In the genomic region with DNA sequence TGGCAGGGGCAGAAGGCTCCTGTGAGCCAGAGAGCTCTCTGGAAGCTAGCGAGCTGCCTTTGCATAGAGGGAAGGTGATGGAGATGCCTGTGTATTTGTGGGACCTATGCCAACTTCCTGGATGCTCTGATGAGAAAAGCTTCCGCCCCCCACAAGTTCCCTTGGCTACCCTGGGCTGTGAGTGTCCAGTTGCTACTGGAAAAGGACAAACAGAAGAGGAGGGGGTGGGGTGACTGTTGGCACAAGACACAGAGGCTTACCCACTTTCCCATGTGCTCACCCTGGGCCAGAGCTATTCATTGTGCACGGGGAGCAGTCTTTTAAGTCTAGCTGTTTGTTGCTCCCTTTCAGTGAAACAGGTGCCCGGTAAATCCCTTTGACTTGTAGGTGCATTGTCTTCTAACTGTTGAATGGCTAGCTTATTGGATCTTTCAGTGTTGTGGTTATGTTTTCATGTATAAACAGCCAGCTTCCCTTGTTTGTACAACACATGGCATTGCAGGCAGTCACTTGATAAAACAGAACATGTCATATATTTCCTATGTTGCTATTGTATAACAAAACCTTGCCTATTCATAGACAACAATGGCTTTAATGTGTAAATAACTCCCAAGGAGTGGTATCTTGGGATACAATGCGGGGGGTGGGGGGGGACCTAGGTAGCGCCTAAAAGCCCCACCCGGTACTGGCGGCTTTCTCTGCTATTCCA, we compare ENCODE assay signal across 8 mouse cellular contexts. TPM values are rescaled to one million over a fixed set of nuclear protein-coding genes. Genes with fewer than 3 reads are reported as not detected.
A peak's percentile ranks its signal among the peaks of the same experiment; 100 is the strongest.
DNase-seq lines count a peak whose midpoint lies in the region; ATAC-seq and TF ChIP-seq lines count a peak whose summit lies in the region.

No protein-coding gene starts in this region.

- H3K9ac ChIP-seq in forebrain, embryonic 16.5 days (replicated peaks; ENCODE audit: low read depth, low read length) = peak overlapping the region; percentile 92
- peak overlapping the region; percentile 44; the same call in 1 of the 2 replicates for H3K9ac ChIP-seq in lung, postnatal 0 days (replicated peaks; ENCODE audit: low read depth)

- no peak for TF ChIP-seq CTCF in lung, postnatal 0 days (IDR thresholded peaks at IDR 0.05)

- no peaks in the 10 kb centered on the region for H3K27me3 ChIP-seq in forebrain, embryonic 16.5 days (replicated peaks; ENCODE audit: control insufficient read depth, insufficient read depth, low read length)
- peaks cover 15% of the 10 kb centered on the region for H3K27me3 ChIP-seq in lung, postnatal 0 days (replicated peaks; ENCODE audit: insufficient read depth, low read length)

- ATAC-seq in forebrain, embryonic 16.5 days = no peak
- ATAC-seq in lung, postnatal 0 days = peak; percentile 87

- H3K4me1 ChIP-seq in forebrain, embryonic 16.5 days (replicated peaks; ENCODE audit: control insufficient read depth, insufficient read depth, low read length) = peaks cover 30% of the 10 kb centered on the region
- peaks cover 14% of the 10 kb centered on the region; the same call in 1 of the 2 replicates for H3K4me1 ChIP-seq in lung, postnatal 0 days (ENCODE audit: insufficient read depth, low read depth, low read length)

- peak overlapping the region; percentile 82 for H3K27ac ChIP-seq in forebrain, embryonic 16.5 days (ENCODE audit: low read length)
- H3K27ac ChIP-seq in lung, postnatal 0 days (ENCODE audit: low read length) = peak overlapping the region; percentile 82; the same call in 1 of the 2 replicates

- peak; percentile 81 for DNase-seq in heart, adult 11 months
- no peak for DNase-seq in heart, postnatal 4 days
- DNase-seq in MN1 (ENCODE audit: low spot score) = peak; percentile 65
- peak; percentile 78 for DNase-seq in lung, postnatal 0 days (ENCODE audit: low spot score)
- no peak for DNase-seq in spleen, adult 12 weeks (ENCODE audit: low spot score)
- no peak for DNase-seq in thymus, postnatal 4 days
- no peak for DNase-seq in spleen, postnatal 10 days (ENCODE audit: low spot score in 2 of 2)

- H3K9me3 ChIP-seq in forebrain, embryonic 16.5 days (ENCODE audit: control insufficient read depth, low read length) = no peaks in the 10 kb centered on the region
- no peaks in the 10 kb centered on the region for H3K9me3 ChIP-seq in lung, postnatal 0 days (ENCODE audit: low read length)

- peak; percentile 75 for TF ChIP-seq EP300 in lung, postnatal 0 days (IDR thresholded peaks at IDR 0.05)

- 9% methylated on average over 8 of the region's 8 CpGs for WGBS in forebrain, embryonic 16.5 days
- 12% methylated on average over 8 of the region's 8 CpGs for WGBS in lung, postnatal 0 days

- peak overlapping the region; percentile 91 for H3K4me2 ChIP-seq in forebrain, embryonic 16.5 days (ENCODE audit: low read length)
- H3K4me2 ChIP-seq in lung, postnatal 0 days (replicated peaks; ENCODE audit: low read depth, low read length) = peak overlapping the region; percentile 91

- peak overlapping the region; percentile 70 for H3K4me3 ChIP-seq in forebrain, embryonic 16.5 days (replicated peaks; ENCODE audit: low read length)
- peak overlapping the region; percentile 51 for H3K4me3 ChIP-seq in lung, postnatal 0 days (ENCODE audit: low read depth, low read length)

- no peaks in the 10 kb centered on the region for H3K36me3 ChIP-seq in forebrain, embryonic 16.5 days (ENCODE audit: control insufficient read depth, insufficient read depth)
- no peaks in the 10 kb centered on the region for H3K36me3 ChIP-seq in lung, postnatal 0 days (ENCODE audit: insufficient read depth, low read length)

RNA-seq across cellular contexts. Expression of gene Prr18, which starts 2.6 kb away (rescaled TPM):
- total RNA-seq in heart, postnatal 4 days (2021) = under 1 TPM; 0.17 to 0.18 TPM
- 10.5 and 12.2 TPM in 2 replicates for polyA plus RNA-seq in forebrain, embryonic 16.5 days (2015; fragmentation: Nextera tagmentation; extraction: Ambion mirVana)
- 7.6 and 7.7 TPM in 2 replicates for polyA plus RNA-seq in lung, postnatal 0 days (2015; fragmentation: Nextera tagmentation; extraction: Ambion mirVana)

RNA-seq across cellular contexts. Expression of gene T2, which starts 16.0 kb away (rescaled TPM):
- under 1 TPM; 0.48 to 0.56 TPM for total RNA-seq in heart, postnatal 4 days (2021)
- polyA plus RNA-seq in forebrain, embryonic 16.5 days (2015; fragmentation: Nextera tagmentation; extraction: Ambion mirVana) = 0.22 and 0.37 TPM in 2 replicates
- 0.93 and 1.3 TPM in 2 replicates for polyA plus RNA-seq in lung, postnatal 0 days (2015; fragmentation: Nextera tagmentation; extraction: Ambion mirVana)

RNA-seq across cellular contexts. Expression of gene Sft2d1, which starts 28.9 kb away (rescaled TPM):
- total RNA-seq in heart, postnatal 4 days (2021) = 10 to 100 TPM; 28.6 to 31.6 TPM
- polyA plus RNA-seq in forebrain, embryonic 16.5 days (2015; fragmentation: Nextera tagmentation; extraction: Ambion mirVana) = 141 and 165 TPM in 2 replicates
- 113 and 115 TPM in 2 replicates for polyA plus RNA-seq in lung, postnatal 0 days (2015; fragmentation: Nextera tagmentation; extraction: Ambion mirVana)

RNA-seq across cellular contexts. Expression of gene Mpc1, which starts 57.1 kb away (rescaled TPM):
- 100 to 1,000 TPM; 250 to 257 TPM for total RNA-seq in heart, postnatal 4 days (2021)
- polyA plus RNA-seq in forebrain, embryonic 16.5 days (2015; fragmentation: Nextera tagmentation; extraction: Ambion mirVana) = 343 and 355 TPM in 2 replicates
- polyA plus RNA-seq in lung, postnatal 0 days (2015; fragmentation: Nextera tagmentation; extraction: Ambion mirVana) = 283 and 288 TPM in 2 replicates

Comparison
In these comparisons a context has a peak if more than half of its experiments do, and no peak if none do; other contexts are left out.
1. DNase-seq: peak in heart, adult 11 months (single experiment), MN1 (single experiment) and lung, postnatal 0 days (single experiment); none in heart, postnatal 4 days (single experiment), spleen, adult 12 weeks (single experiment), thymus, postnatal 4 days (single experiment) and spleen, postnatal 10 days (0 of 2).